Mouse (Mus musculus): Measurements from ENCODE around the gene Ddx5. TPM values are rescaled to one million over a fixed set of nuclear protein-coding genes. Genes with fewer than 3 reads are reported as not detected.

The Ddx5 gene
- polyA plus RNA-seq (2015; fragmentation: Illumina TruSeq; extraction: RNeasy Lipid Tissue Mini Kit (QIAGEN cat#74804); ENCODE audit: insufficient read depth, low replicate concordance) = 2,564 TPM

DNA sequence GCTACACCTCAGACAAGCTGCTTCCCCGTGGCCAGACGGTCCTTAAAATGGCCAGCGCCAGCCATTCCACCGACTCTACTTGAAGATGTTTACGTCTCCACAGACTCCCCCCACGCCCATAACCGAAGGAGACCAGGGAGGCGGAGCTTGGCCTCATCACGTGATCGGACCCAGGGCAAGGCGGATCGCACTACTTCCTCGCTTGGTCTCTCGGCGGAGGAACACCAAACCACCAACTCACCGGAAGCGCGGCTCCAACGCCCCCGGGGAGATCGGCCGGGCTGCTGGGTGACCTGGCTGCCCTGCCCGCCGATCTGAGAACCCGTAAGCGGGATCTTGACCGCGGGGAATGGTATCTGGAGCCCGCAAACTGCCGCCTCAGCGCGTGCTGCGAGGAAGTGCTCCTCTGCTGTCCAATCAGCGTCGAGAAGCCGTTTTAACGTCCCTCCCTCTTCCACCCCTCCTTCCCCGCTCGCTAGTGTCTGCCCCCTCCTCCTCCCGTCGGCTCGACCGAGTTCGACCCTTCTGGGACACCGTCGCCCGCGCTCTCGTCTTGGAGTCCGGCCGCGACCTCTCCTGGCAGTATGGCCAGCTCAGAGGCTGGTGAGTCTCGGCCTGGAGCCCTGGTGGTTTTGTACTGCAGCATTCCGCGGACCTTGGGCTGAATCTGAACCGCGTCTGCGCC, at the start of gene Ddx5, which contains the start of gene Cep95:
Gene Ddx5, minus strand, starts transcription at position 411 of the 685 bp plus-strand sequence.
Gene Cep95, plus strand, starts transcription at position 478 of the 685 bp plus-strand sequence.

DNA sequence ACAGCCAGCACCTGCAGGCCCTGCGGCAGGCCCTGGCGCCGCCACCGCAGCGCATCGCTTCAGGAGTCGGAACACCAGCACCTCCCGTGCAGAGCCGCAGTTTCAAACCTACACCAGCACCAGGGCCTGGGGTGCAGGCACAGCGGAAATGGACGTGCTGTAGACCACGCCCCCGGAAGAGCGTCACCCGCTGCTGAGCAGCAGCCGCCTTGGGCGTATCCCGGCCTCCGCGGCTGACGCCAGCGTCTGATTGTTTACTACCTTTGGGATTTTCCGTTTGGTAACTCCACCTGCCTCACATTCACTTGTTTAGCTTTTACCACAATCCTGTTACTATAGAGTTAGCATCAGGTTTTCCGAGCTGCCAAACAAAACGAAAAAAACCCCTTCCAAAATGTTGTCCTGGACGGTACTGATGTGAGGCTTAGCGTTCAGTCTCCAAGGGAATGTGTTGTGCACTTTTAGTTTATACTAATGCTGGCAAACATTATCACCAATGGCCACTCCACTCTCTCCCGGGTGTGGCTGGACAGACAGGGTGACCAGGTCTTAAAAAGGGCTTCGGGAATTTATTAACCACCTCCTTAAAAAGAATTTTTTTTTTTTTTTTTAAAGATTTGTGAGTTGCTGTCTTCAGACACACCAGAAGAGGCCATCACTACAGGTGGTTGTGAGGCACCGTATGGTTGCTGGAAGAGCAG, 9.4 kb downstream of the Ddx5 start, which contains the start of gene Polg2:
Gene Polg2, minus strand, starts transcription at position 150 of the 701 bp plus-strand sequence.

DNA sequence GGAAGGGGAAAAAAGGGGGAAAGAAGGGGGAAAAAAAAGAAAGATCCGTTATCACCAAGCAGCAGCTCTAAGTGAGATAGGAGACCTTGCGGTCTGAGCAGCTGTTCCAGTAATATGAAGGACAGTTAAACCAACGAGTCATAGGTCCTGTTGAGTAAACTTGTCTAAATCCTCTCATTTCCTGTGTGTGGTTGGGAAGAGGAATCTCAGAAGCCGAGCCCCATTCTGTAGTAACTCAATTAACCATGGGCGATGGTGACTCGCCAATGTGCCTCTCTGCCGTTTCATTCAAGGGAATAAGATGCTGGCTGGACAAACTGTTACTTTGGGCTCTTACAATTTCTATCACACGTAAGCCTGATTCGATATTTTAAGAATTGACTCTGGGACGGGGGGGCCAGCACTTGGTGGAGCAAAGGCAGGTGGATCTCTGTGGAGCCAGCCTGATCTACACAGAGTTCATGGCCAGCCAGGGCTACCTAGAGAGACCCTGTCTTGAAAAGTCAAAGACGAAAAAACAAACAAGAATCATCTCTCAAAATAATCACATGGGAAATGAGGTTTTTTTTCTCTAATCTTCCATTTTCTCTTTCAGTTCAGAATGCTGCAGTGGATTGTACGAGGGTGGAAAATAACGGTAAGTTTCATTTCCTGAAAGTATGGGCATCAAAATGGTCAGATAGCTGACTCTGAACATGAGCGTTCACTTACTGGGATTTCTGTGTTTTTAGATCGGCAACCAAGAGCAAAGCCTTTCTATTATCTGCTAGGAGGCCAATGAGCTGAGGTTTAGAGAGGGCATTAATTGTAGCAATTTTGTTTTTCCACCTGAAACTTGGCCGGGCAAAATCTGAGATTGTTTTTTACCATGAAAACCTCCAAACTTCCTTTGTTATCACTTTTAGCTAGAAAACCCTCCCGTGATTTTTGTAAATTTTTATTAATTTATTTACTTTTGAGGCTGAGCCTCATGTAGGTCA, 37.7 kb downstream of the Ddx5 start, which contains the start of gene Milr1:
Gene Milr1, plus strand, starts transcription at position 188 of the 980 bp plus-strand sequence.

DNA sequence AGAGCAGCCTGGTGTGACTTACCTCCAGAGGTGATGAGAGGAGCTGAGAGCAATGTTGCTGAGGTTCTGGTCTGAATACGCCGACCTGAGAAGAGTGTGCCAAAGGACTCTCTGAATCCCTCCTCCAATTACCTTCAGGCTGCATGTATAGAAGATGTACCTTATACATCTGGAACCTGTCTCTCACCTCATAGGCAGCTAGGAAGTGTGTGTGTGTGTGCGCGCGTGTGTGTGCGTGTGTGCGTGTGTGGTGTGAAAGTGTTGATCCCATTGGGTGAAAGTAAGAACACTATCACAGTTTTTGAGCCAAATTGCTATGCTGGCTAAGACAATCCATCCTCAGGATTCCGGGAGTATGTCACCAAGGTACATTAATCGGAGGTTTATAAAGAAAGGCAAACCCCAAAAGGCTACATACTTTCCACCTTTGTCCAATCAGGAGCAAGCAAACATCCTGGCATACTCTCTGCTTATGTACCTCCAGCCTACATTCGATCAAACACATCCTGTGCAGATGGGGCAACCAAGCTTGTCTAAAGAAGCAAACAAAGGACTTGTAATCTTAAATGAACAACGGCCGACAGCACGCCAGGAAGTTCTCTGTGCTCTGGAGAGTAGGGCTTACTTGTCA, 38.7 kb downstream of the Ddx5 start, which contains the start of gene Pecam1:
Gene Pecam1, minus strand, starts transcription at position 508 of the 631 bp plus-strand sequence.

Other genes starting within 250 kb of the Ddx5 start
- gene Tex2, start 175.8 kb downstream of the Ddx5 start, polyA plus RNA-seq (2015; fragmentation: Illumina TruSeq; extraction: RNeasy Lipid Tissue Mini Kit (QIAGEN cat#74804); ENCODE audit: insufficient read depth, low replicate concordance) = 15.6 TPM
- 146 TPM for gene Pecam1, start 38.6 kb downstream of the Ddx5 start, polyA plus RNA-seq (2015; fragmentation: Illumina TruSeq; extraction: RNeasy Lipid Tissue Mini Kit (QIAGEN cat#74804); ENCODE audit: insufficient read depth, low replicate concordance)
- gene Milr1, start 38.0 kb downstream of the Ddx5 start, polyA plus RNA-seq (2015; fragmentation: Illumina TruSeq; extraction: RNeasy Lipid Tissue Mini Kit (QIAGEN cat#74804); ENCODE audit: insufficient read depth, low replicate concordance) = 34.6 TPM
- gene Polg2, start 9.6 kb downstream of the Ddx5 start, polyA plus RNA-seq (2015; fragmentation: Illumina TruSeq; extraction: RNeasy Lipid Tissue Mini Kit (QIAGEN cat#74804); ENCODE audit: insufficient read depth, low replicate concordance) = 19.3 TPM
- gene Cep95, start 67 bp upstream of the Ddx5 start, polyA plus RNA-seq (2015; fragmentation: Illumina TruSeq; extraction: RNeasy Lipid Tissue Mini Kit (QIAGEN cat#74804); ENCODE audit: insufficient read depth, low replicate concordance) = 49.0 TPM
- gene Smurf2, start 131.5 kb upstream of the Ddx5 start, polyA plus RNA-seq (2015; fragmentation: Illumina TruSeq; extraction: RNeasy Lipid Tissue Mini Kit (QIAGEN cat#74804); ENCODE audit: insufficient read depth, low replicate concordance) = 47.0 TPM
- gene Kpna2, start 210.4 kb upstream of the Ddx5 start, polyA plus RNA-seq (2015; fragmentation: Illumina TruSeq; extraction: RNeasy Lipid Tissue Mini Kit (QIAGEN cat#74804); ENCODE audit: insufficient read depth, low replicate concordance) = 97.2 TPM
- 2.4 TPM for gene 1810010H24Rik, start 236.5 kb upstream of the Ddx5 start, polyA plus RNA-seq (2015; fragmentation: Illumina TruSeq; extraction: RNeasy Lipid Tissue Mini Kit (QIAGEN cat#74804); ENCODE audit: insufficient read depth, low replicate concordance)

Data from spleen, adult 10 weeks (tissue).